Mouse (Mus musculus) heart, embryonic 13.5 days (tissue): ENCODE results near the gene Klrc3. TPM values are rescaled to one million over a fixed set of nuclear protein-coding genes. Genes with fewer than 3 reads are reported as not detected.

Experiments
- microRNA-seq: library from miRNA; unstranded; fragments of <30 nt; microRNA quantifications from one replicate; pipeline ENCODE4, GENCODE M21; 2016
- polyA plus RNA-seq: library from polyadenylated mRNA; unstranded; fragments of >200 nt; fragmentation: Nextera tagmentation; extraction: Ambion mirVana; gene quantifications from 2 replicates; pipeline ENCODE4 v1.2.1, GENCODE M21; 2015

Gene Klrc3
- polyA plus RNA-seq, 1 experiment from 2014 or later: not detected

Small RNAs within 50 kb of the gene (microRNA-seq; reads per million reads assigned to microRNA genes)
- gene Mir680-1: not detected

Other genes starting within 250 kb of the Klrc3 start
- 5.9 and 9.6 TPM in 2 replicates for gene Clec1b, start 246.0 kb downstream of the Klrc3 start, polyA plus RNA-seq
- 0.20 and 0.35 TPM in 2 replicates for gene Clec9a, start 234.5 kb downstream of the Klrc3 start, polyA plus RNA-seq
- gene Clec1a, start 191.3 kb downstream of the Klrc3 start, polyA plus RNA-seq: 3.0 and 3.2 TPM in 2 replicates
- 0.29 and 0.48 TPM in 2 replicates for gene Olr1, start 136.2 kb downstream of the Klrc3 start, polyA plus RNA-seq
- 0.12 TPM in 1 of 2 replicates, not detected in the other for gene Tmem52b, start 130.8 kb downstream of the Klrc3 start, polyA plus RNA-seq
- 40.3 and 41.3 TPM in 2 replicates for gene Gabarapl1, start 110.2 kb downstream of the Klrc3 start, polyA plus RNA-seq
- gene Klre1, start 65.4 kb downstream of the Klrc3 start, polyA plus RNA-seq: not detected in 2 replicates
- not detected in 2 replicates for gene Klrd1, start 51.6 kb downstream of the Klrc3 start, polyA plus RNA-seq
- gene Klrk1, start 19.5 kb downstream of the Klrc3 start, polyA plus RNA-seq: 0.04 TPM in 1 of 2 replicates, not detected in the other
- gene Klrc2, start 17.4 kb upstream of the Klrc3 start, polyA plus RNA-seq: not detected in 2 replicates
- not detected in 2 replicates for gene Klrc1, start 35.6 kb upstream of the Klrc3 start, polyA plus RNA-seq
- not detected in 2 replicates for gene Klri1, start 73.8 kb upstream of the Klrc3 start, polyA plus RNA-seq
- gene Klri2, start 97.1 kb upstream of the Klrc3 start, polyA plus RNA-seq: not detected in 2 replicates
- gene Gm156, start 140.9 kb upstream of the Klrc3 start, polyA plus RNA-seq: not detected in 2 replicates
- gene Gm17631, start 219.3 kb upstream of the Klrc3 start, polyA plus RNA-seq: not detected in 2 replicates
- gene Klra17, start 233.3 kb upstream of the Klrc3 start, polyA plus RNA-seq: not detected in 2 replicates